Mouse (Mus musculus) cerebellum, adult 2 months (tissue): ENCODE data around the gene Notch1. TPM values are rescaled to one million over a fixed set of nuclear protein-coding genes. Genes with fewer than 3 reads are reported as not detected.

Experiments used
- DNase-seq, 2 experiments: peaks; one replicate each; pipeline ENCODE4 v3.0.0; 2021
- H3K27ac ChIP-seq: fragments of 200-500 bp; 2 replicates; pipeline ENCODE4 v1.5.1; 2012; ENCODE audit warnings: low read length, control low read depth, inconsistent platforms; ENCODE audit not compliant: insufficient read depth
- H3K27me3 ChIP-seq: fragments of 200-500 bp; 2 replicates; pipeline ENCODE4 v1.6.1; 2012; ENCODE audit warnings: inconsistent platforms, mild to moderate bottlenecking, low read length, moderate library complexity; ENCODE audit not compliant: control insufficient read depth, insufficient read depth
- H3K4me1 ChIP-seq: fragments of 200-500 bp; 2 replicates; pipeline ENCODE4 v1.6.1; 2011; ENCODE audit warnings: low read length; ENCODE audit not compliant: control insufficient read depth, insufficient read depth
- H3K4me3 ChIP-seq: fragments of 200-500 bp; replicated peaks from 2 replicates; pipeline ENCODE3; 2011; ENCODE audit warnings: mild to moderate bottlenecking, low read depth, low read length, control low read depth; ENCODE audit not compliant: insufficient read depth
- CTCF ChIP-seq: fragments of 200-500 bp; IDR thresholded peaks from 2 replicates; pipeline ENCODE4 v1.5.1; 2011; ENCODE audit warnings: low read depth, mild to moderate bottlenecking, control low read depth, low read length, moderate library complexity, borderline replicate concordance; ENCODE audit not compliant: insufficient read depth
- POLR2A ChIP-seq: fragments of 200-500 bp; IDR thresholded peaks from 2 replicates; pipeline ENCODE4 v1.6.1; 2011; ENCODE audit warnings: low read length, control low read depth, borderline replicate concordance; ENCODE audit not compliant: insufficient read depth
- WGBS: fragments of 180-500 bp; shearing (Covaris S2); methylation state at CpG from one replicate; pipeline ENCODE4 v1.1.7; 2018; 5-methylcytosine and 5-hydroxymethylcytosine counted together
- polyA plus RNA-seq: library from polyadenylated mRNA; depleted of rRNA; stranded (reverse); fragments of >200 nt; gene quantifications from 2 replicates; pipeline ENCODE4 v1.2.3, GENCODE M21; 2012

Gene Notch1
- polyA plus RNA-seq, 1 experiment, result 10.5 TPM

DNA sequence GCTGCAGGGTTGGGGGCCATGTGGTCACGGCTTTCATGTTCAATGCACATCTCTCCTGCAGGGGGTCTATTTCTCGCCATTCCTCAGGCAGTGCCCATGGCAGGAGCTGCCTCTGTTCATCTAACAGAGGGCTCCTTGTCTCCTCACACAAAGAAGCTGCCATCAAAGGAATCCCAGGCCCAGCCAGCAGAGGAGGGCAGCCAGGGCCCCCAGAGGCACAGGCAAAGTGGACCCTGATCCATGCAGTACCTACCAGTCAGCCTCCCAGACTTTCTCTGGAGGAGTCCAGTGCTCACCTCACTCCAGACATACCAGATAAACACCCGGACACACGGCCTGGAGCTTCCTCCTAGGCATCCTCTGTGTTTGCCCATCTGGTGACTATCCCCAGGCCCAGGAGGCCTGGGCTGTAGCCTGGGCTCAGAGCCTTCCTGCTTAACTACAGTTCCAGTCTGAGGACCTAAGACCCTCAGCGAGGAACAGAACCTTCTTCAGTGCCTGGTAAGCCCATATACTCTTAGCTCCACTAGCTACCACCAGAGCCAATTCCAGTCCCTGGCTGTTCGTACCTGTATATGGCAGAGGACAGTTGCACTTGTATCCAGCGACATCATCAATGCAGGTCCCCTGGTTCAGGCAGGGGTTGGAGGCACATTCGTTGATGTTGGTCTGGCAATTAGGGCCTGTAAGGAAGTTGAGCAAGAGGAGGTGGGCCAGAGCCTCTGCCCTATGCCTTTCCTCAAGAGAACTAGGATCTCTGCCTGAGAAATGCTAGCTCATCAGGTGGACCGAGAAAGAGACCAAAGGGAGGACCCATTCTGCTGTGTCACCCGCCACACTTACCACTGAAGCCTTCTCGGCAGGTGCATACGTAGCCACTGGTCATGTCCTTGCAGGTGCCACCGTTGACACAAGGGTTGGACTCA, 40.7 kb downstream of the Notch1 start:
- no peak for DNase-seq
- WGBS, result 77% methylated on average over 13 of the region's 13 CpGs
- H3K27ac ChIP-seq, result no peak overlapping the region
- TF ChIP-seq CTCF, result no peak
- TF ChIP-seq POLR2A, result no peak
- H3K4me1 ChIP-seq, result peaks cover 24% of the 10 kb centered on the region
- no peaks in the 10 kb centered on the region for H3K27me3 ChIP-seq
- no peak overlapping the region for H3K4me3 ChIP-seq

DNA sequence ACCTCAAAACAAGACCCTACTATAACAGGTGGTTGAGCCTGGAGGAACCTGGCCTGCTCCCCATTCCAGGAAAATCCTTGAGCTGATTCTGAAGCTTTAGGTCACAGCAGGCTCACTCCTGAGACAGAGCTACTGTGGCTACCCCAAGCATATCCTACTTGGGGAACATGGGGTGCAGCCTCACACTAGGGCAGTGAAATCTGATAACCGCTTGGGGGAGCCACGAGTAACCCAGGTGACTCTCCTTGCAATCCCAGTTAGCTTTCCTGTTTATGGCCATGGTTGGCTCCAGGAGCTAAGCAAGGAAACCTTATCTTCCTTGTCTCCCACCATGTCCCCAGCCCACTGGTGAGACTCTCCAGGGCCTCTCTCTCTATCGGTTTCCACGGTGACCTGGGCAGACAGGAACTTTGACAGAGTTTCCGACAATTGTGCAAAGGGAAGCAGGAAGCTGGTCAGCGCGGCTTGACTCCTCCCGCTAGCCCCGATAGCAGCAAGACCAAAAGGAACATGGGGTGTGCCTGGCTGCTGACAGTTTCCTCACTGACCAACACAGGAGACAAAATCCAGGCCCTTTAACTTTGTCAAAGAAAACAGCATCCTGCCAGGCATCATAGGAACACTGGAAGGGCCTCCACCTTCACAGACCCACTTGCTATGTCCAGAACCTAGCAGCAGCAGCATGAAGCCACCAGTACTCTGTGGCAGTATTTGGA, 41.5 kb downstream of the Notch1 start:
- H3K27ac ChIP-seq, result no peak overlapping the region
- WGBS, result 66% methylated on average over 9 of the region's 9 CpGs
- DNase-seq, result no peak
- H3K4me1 ChIP-seq, result peaks cover 27% of the 10 kb centered on the region
- no peak overlapping the region for H3K4me3 ChIP-seq
- TF ChIP-seq CTCF (no peak), POLR2A (no peak)
- H3K27me3 ChIP-seq, result no peaks in the 10 kb centered on the region

DNA sequence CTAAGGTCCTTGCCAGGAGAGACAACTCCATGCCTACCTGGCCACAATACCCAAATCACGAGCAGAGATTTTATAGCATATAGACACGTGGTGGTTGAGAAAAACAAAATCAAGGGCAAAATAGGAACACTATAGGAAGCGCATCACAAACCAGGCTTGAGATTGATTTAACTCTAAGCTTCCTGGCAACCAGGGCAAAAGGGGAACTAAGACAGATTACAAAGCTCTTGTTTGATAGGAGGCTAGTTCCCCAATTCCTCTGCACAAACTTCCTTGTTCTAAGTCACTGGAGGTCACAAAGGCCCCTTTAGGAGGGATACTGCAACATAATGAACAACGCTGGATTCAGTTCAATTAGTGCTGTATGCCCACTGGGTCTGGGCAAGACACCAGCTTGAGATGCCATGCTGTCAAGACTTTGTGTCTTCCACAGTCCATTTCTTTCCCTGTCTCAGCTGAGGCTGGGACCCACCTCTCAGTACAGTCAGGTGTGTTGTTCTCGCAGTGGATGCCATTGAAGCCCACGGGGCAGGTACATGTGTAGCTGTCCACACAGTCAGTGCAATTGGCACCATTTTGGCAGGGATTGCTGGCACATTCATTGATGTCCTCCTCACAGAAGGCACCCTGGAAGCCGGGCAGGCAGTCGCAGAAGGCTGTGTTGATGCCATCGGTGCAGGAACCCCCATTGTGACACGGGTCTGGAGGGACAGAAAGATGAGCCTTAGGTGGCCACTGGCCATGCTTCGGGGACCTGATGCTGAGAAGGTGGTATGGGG, 44.0 kb downstream of the Notch1 start:
- Histone ChIP-seq H3K27me3 (no peaks in the 10 kb centered on the region), H3K4me3 (no peak overlapping the region), H3K27ac (no peak overlapping the region), H3K4me1 (peaks cover 27% of the 10 kb centered on the region)
- WGBS, result 34% methylated on average over 11 of the region's 11 CpGs
- peak; percentile 42 to 49 for DNase-seq
- TF ChIP-seq CTCF (no peak), POLR2A (no peak)

DNA sequence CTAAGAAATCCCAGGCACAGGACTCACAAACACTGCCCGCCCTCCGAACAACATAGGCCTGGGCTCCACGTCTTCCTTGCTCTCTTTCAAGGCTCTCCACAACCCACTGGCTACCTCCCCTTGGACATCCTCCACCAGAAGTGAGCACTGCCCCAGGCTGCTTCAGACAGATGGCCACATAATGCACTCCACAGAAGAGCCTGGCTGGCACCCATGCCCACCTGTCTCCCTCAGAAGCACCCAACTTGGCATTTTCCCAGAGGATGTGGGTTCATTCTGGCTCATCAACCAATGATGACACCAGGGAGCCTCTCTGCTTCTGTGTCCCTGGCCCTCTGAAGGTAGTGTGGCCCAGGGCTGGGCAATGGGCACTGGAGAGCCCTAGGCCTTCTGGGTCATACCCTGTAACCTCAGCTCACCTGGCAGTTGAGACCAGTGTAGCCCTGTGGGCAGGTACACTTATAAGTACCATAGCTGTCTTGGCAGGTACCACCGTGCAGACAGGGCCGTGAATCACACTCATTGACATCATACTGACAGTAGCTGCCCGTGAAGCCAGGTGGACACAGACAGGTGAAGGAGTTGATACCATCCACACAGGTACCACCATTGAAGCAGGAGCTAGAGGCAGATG, 44.7 kb downstream of the Notch1 start:
- H3K4me3 ChIP-seq, result no peak overlapping the region
- H3K4me1 ChIP-seq, result peaks cover 27% of the 10 kb centered on the region
- no peak overlapping the region for H3K27ac ChIP-seq
- no peaks in the 10 kb centered on the region for H3K27me3 ChIP-seq
- no peak for TF ChIP-seq CTCF
- TF ChIP-seq POLR2A, result no peak
- 74% methylated on average over 6 of the region's 6 CpGs for WGBS
- no peak for DNase-seq

DNA sequence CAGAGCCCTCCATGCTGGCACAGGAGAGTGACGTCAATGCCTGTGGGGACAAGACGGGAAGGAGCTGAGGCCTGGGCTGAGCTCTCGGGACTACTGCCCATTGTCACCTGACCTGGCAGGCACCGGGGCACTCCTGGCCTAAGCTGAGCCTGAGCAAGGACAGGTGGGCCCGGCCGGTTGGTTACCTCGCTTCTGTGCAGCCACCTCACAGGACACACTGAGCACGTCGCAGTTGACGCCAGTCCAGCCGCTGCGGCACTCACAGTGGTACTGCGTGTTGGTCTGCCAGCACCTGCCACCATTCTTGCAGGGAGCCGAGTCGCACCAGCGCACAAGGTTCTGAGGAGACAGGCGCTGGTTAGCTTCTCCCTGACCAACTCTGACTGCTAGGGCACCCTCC, 45.5 kb downstream of the Notch1 start:
- no peak for DNase-seq
- no peak for TF ChIP-seq POLR2A
- TF ChIP-seq CTCF, result no peak

DNA sequence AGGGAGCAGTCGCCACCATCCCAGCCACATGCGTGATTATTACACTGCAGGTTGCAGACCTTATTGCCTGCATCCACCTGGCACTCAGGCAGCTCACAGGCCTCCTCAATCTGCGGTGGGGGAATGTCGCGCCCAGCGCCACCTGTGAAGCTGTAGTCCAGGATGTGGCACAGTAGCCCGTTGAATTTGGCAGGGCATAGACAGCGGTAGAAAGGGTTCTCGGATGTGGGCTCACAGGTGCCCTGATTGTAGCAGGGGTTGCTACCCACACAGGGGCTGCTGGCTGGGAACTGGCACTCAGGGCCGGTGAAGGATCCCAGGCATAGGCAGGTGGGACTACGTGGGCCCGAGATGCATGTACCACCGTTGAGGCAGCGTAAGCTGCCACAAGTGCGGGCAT, 48.1 kb downstream of the Notch1 start:
- 87% methylated on average over 15 of the region's 15 CpGs for WGBS
- Histone ChIP-seq H3K4me1 (peaks cover 25% of the 10 kb centered on the region), H3K4me3 (no peak overlapping the region), H3K27ac (no peak overlapping the region), H3K27me3 (no peaks in the 10 kb centered on the region)
- no peak for TF ChIP-seq CTCF
- no peak for TF ChIP-seq POLR2A
- DNase-seq, result no peak

More for the DNA sequence above, 45.5 kb downstream of the Notch1 start:
- 28% methylated on average over 17 of the region's 17 CpGs for WGBS
- H3K27me3 ChIP-seq, result no peaks in the 10 kb centered on the region
- no peak overlapping the region for H3K4me3 ChIP-seq
- no peak overlapping the region for H3K27ac ChIP-seq
- peaks cover 27% of the 10 kb centered on the region for H3K4me1 ChIP-seq

DNA sequence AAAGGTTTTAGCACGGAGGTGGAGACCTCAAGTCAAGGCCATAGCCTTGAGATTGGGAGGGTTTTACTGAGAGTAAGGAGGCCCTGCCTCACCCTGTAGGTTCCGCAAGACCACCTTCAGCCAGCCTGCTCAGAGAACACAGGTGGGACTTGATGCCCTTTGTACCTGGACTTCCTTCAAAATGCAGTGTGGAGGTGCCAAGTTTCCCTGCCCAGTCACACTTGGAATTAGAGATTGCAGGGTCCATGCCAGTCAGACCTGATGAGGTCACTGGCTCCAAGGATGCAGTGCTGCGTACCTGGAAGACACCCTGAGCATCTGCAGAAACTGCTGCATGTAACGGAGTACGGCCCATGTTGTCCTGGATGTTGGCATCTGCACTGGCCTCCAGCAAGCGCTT, 53.1 kb downstream of the Notch1 start:
- no peaks in the 10 kb centered on the region for H3K27me3 ChIP-seq
- peaks cover 11% of the 10 kb centered on the region for H3K4me1 ChIP-seq
- no peak for DNase-seq
- no peak overlapping the region for H3K4me3 ChIP-seq
- WGBS, result 82% methylated on average over 6 of the region's 6 CpGs
- TF ChIP-seq CTCF (no peak), POLR2A (no peak)
- no peak overlapping the region for H3K27ac ChIP-seq

DNA sequence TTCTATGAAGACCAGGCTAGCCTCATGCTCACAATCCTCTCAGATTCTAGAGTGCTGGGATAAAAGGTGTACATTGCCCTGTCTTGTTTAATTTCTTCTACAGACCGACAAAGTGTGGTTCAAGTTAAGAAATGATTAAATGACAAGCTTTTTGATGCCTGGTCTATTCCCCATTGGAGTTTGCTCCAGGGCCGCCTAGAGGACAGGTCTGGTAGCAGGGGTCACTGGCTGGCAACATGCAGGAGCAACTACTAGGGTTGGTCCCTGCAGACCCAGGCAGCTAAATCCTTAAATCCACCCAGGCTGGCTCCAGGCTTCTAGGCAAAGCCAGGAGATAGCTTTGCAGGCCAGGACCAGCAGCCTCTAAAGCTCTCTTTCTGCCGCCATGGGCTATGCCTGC, 53.5 kb downstream of the Notch1 start:
- Histone ChIP-seq H3K27me3 (no peaks in the 10 kb centered on the region), H3K27ac (no peak overlapping the region), H3K4me1 (peaks cover 11% of the 10 kb centered on the region), H3K4me3 (no peak overlapping the region)
- no peak for DNase-seq
- WGBS, result 85% methylated on average over 3 of the region's 3 CpGs
- TF ChIP-seq CTCF, result no peak
- TF ChIP-seq POLR2A, result no peak
